Mouse (Mus musculus) hindbrain, embryonic 16.5 days (tissue): ENCODE results near the gene Spryd3. TPM values are rescaled to one million over a fixed set of nuclear protein-coding genes. Genes with fewer than 3 reads are reported as not detected.
"Not testable (repeated sequence)": the region's sequence is repeated elsewhere in the genome, so short reads cannot be mapped to it uniquely, and the experiment has no call there.

Experiments
- ATAC-seq: fragments of 200-750 bp; cut with Nextera tagmentation; 2 replicates; pipeline ENCODE4 v1.8.0; 2017; ENCODE audit warnings: moderate TSS enrichment, moderate library complexity
- H3K27ac ChIP-seq: fragments of 300-500 bp; sonication (generic); 2 replicates; pipeline ENCODE4 v1.5.1; 2014; ENCODE audit warnings: low read depth, mild to moderate bottlenecking, control low read depth, low read length, moderate library complexity
- H3K27me3 ChIP-seq: fragments of 300-500 bp; sonication (generic); replicated peaks from 2 replicates; pipeline ENCODE4 v1.6.1; 2014; ENCODE audit warnings: low read length; ENCODE audit not compliant: control insufficient read depth, insufficient read depth
- H3K36me3 ChIP-seq: fragments of 300-500 bp; sonication (generic); 2 replicates; pipeline ENCODE4 v1.6.1; 2014; ENCODE audit warnings: mild to moderate bottlenecking, low read length, moderate library complexity, mixed read lengths; ENCODE audit not compliant: control insufficient read depth, insufficient read depth
- H3K4me1 ChIP-seq: fragments of 300-500 bp; sonication (generic); 2 replicates; pipeline ENCODE4 v1.6.1; 2014; ENCODE audit warnings: low read depth, low read length; ENCODE audit not compliant: control insufficient read depth, insufficient read depth
- H3K4me2 ChIP-seq: fragments of 300-500 bp; sonication (generic); 2 replicates; pipeline ENCODE4 v1.6.1; 2014; ENCODE audit warnings: mild to moderate bottlenecking, low read length, control low read depth, moderate library complexity
- H3K4me3 ChIP-seq: fragments of 300-500 bp; sonication (generic); 2 replicates; pipeline ENCODE4 v1.5.1; 2014; ENCODE audit warnings: mild to moderate bottlenecking, low read length, control low read depth, moderate library complexity
- H3K9ac ChIP-seq: fragments of 300-500 bp; sonication (generic); 2 replicates; pipeline ENCODE4 v1.6.1; 2014; ENCODE audit warnings: low read depth, mild to moderate bottlenecking, control low read depth, low read length, moderate library complexity
- H3K9me3 ChIP-seq: fragments of 300-500 bp; sonication (generic); 2 replicates; pipeline ENCODE4 v1.6.1; 2014; ENCODE audit warnings: mild to moderate bottlenecking, low read length, moderate library complexity; ENCODE audit not compliant: control insufficient read depth
- WGBS: fragments of 180-500 bp; shearing (Covaris S2); extraction: QIAGEN DNeasy Blood & Tissue Kit; methylation state at CpG from one replicate; pipeline ENCODE4 v1.1.7; 2014; 5-methylcytosine and 5-hydroxymethylcytosine counted together
- polyA plus RNA-seq: library from polyadenylated mRNA; unstranded; fragments of >200 nt; fragmentation: Nextera tagmentation; extraction: Ambion mirVana; gene quantifications from 2 replicates; pipeline ENCODE4 v1.2.1, GENCODE M21; 2015

The Spryd3 gene
- polyA plus RNA-seq, 1 experiment from 2014 or later: 108 TPM

- Histone ChIP-seq H3K27ac (no peak overlapping the region), H3K27me3 (no peaks in the 10 kb centered on the region), H3K36me3 (peaks cover 21% of the 10 kb centered on the region), H3K9ac (no peak overlapping the region), H3K4me3 (no peak overlapping the region), H3K4me2 (no peak overlapping the region), H3K4me1 (no peaks in the 10 kb centered on the region), H3K9me3 (no peaks in the 10 kb centered on the region)
- WGBS: 83% methylated on average over 4 of the region's 4 CpGs
- ATAC-seq: no peak
These were observed 53.0 kb downstream of the Spryd3 start for GRCm38 (mm10) chr15:102083028-102083427.

DNA sequence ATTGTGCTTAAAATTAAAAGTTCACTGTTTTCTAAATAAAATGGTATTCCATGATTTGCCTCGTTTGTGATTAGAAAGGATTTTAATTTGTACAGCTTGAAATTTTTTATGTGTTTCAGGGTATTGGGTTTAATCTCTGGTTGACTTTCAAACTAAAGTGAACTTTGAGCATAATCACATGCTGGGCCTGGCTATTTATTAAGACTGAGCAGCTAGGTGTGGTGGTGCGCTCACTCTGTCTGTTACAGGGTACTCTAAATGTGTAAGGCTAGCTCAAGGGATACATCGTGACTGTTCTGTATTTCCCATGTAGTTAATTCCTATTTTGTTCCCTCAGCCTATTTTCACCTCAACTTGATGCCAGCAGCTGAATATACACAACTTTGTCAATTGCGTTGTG is 53.9 kb downstream of the Spryd3 start:
- no peak for ATAC-seq
- Histone ChIP-seq H3K27me3 (no peaks in the 10 kb centered on the region), H3K9ac (no peak overlapping the region), H3K9me3 (no peaks in the 10 kb centered on the region), H3K4me2 (no peak overlapping the region), H3K4me3 (no peak overlapping the region), H3K4me1 (no peaks in the 10 kb centered on the region), H3K27ac (no peak overlapping the region), H3K36me3 (peaks cover 18% of the 10 kb centered on the region)
- WGBS: 92% methylated on average over 4 of the region's 4 CpGs

GRCm38 (mm10) chr15:102080429-102080828 is 55.6 kb downstream of the Spryd3 start:
- no peaks in the 10 kb centered on the region for H3K27me3 ChIP-seq
- H3K27ac ChIP-seq: no peak overlapping the region
- no peak overlapping the region for H3K4me3 ChIP-seq
- H3K9ac ChIP-seq: no peak overlapping the region
- H3K9me3 ChIP-seq: no peaks in the 10 kb centered on the region
- H3K36me3 ChIP-seq: peaks cover 6% of the 10 kb centered on the region
- no peak overlapping the region for H3K4me2 ChIP-seq
- 65% methylated on average over 2 of the region's 2 CpGs for WGBS
- no peak for ATAC-seq
- H3K4me1 ChIP-seq: peaks cover 9% of the 10 kb centered on the region

GRCm38 (mm10) chr15:102079924-102080323 is 56.1 kb downstream of the Spryd3 start:
- WGBS: 79% methylated on average over 8 of the region's 8 CpGs
- peaks cover 14% of the 10 kb centered on the region for H3K4me1 ChIP-seq
- H3K4me2 ChIP-seq, H3K36me3 ChIP-seq, ATAC-seq, H3K27ac ChIP-seq, H3K27me3 ChIP-seq, H3K9me3 ChIP-seq, H3K9ac ChIP-seq, H3K4me3 ChIP-seq: not testable (repeated sequence)

GRCm38 (mm10) chr15:102079221-102079620 is 56.8 kb downstream of the Spryd3 start:
- Histone ChIP-seq H3K9ac (no peak overlapping the region), H3K4me3 (no peak overlapping the region), H3K4me2 (no peak overlapping the region), H3K36me3 (0 out of 2 replicates have a peak, but pooled peaks cover 4% of the 10 kb centered on the region), H3K27me3 (no peaks in the 10 kb centered on the region), H3K9me3 (no peaks in the 10 kb centered on the region), H3K4me1 (peaks cover 18% of the 10 kb centered on the region), H3K27ac (no peak overlapping the region)
- no peak for ATAC-seq
- 87% methylated on average over 4 of the region's 4 CpGs for WGBS

DNA sequence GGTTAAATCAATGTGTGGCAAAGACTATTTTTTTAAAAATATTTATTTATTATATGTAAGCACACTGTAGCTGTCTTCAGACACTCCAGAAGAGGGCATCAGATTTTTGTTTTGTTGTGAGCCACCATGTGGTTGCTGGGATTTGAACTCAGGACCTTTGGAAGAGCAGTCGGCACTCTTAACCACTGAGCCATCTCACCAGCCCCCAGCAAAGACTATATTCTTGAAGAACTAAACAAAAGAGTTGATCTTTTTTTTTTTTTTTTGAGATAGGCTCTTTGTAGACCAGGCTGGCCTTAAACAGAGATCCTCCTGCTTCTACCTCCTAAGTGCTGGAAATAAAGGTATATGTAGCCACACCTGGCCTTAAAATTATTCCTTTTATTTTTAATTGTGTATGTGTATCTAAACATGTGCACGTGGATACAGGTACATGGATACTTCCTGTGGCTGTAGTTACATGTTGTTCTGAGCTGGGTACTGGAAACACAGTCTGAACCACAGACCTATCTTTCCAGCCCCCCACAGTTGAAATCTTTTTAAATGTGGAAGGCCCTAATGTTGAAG is 58.8 kb downstream of the Spryd3 start:
- H3K27me3 ChIP-seq: no peaks in the 10 kb centered on the region
- no peak overlapping the region for H3K4me2 ChIP-seq
- H3K4me3 ChIP-seq: no peak overlapping the region
- H3K9ac ChIP-seq: no peak overlapping the region
- H3K27ac ChIP-seq: no peak overlapping the region
- peaks cover 20% of the 10 kb centered on the region for H3K4me1 ChIP-seq
- WGBS: 93% methylated on average over 2 of the region's 2 CpGs
- H3K9me3 ChIP-seq: no peaks in the 10 kb centered on the region
- no peaks in the 10 kb centered on the region for H3K36me3 ChIP-seq
- no peak for ATAC-seq

DNA sequence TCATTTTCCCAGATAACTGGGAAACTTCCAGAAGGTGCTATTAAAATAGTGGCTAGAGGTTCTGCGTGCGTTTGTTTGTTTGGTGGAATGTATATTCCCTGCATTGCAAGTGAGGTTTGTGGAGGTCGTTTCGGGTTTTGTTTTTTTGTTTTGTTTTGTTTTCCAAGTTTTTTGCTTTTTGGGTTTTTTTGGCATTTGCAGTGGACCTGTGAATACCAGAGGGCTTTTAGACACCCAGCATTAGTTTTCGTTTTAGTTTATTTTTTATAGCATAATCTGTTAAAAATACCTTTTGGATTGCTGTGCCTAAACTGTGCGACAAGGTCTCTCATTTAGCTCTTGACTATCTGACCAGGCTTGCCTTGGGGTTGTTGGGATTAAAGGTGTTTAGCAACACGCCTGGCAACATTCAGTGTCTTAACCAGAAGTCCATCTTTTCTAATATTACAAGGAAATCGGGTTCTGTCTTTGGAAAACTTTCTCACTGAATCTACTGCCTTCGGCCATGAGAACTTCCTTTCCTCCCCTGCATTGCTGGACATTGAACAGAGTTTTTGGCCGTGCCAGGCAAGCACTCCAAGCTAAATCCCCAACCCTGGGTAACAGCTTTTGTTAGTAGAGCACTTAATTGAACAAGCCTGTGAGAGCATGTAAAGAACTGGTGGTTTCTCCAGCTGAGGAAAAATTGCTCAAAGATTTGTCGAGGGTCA is 61.0 kb downstream of the Spryd3 start:
- Histone ChIP-seq H3K4me2 (peak overlapping the region; percentile 72), H3K27ac (peak overlapping the region; percentile 97; the same call in 1 of the 2 replicates), H3K36me3 (no peaks in the 10 kb centered on the region), H3K27me3 (no peaks in the 10 kb centered on the region), H3K4me3 (peak overlapping the region; percentile 82), H3K9ac (peak overlapping the region; percentile 96), H3K9me3 (no peaks in the 10 kb centered on the region), H3K4me1 (peaks cover 20% of the 10 kb centered on the region)
- ATAC-seq: no peak
- 15% methylated on average over 11 of the region's 11 CpGs for WGBS

DNA sequence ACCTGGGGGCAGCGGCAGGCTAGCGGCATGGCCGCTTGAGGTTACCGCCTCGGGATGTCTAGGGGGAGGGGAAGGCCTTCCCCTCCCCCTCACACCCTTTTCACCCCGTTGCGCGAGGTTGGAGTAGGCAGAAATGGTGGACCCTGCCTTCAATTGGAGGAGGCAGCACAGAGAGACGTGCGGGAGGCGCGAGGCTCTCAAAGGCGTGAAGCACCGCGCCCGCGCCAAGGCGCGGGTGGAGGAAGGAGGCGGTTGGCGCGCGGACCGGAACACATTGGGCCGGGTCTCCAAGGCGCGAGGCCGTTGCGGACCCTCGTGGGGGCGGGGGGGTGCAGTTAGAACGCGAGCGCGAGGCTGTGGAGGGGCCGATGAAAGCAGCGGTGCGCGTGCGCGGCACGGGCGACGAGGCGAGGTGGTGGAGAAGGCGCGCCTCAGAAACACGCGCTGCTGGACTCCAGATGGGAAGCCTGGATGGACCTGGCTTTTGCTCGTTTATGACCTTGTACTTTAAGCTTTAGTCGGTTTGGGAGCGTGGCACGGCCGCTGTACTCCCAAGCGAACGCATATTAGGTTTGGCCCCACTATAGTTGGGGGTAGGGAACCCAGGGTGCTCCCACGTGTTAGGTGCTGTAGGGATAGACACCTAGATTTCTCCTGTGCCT is 61.8 kb downstream of the Spryd3 start:
- Histone ChIP-seq H3K4me3 (peak overlapping the region; percentile 82), H3K36me3 (no peaks in the 10 kb centered on the region), H3K9me3 (no peaks in the 10 kb centered on the region), H3K9ac (peak overlapping the region; percentile 96), H3K27ac (peak overlapping the region; percentile 97), H3K27me3 (no peaks in the 10 kb centered on the region), H3K4me1 (peaks cover 20% of the 10 kb centered on the region), H3K4me2 (peak overlapping the region; percentile 72)
- peak; percentile 61 for ATAC-seq
- 0% methylated on average over 55 of the region's 57 CpGs for WGBS

DNA sequence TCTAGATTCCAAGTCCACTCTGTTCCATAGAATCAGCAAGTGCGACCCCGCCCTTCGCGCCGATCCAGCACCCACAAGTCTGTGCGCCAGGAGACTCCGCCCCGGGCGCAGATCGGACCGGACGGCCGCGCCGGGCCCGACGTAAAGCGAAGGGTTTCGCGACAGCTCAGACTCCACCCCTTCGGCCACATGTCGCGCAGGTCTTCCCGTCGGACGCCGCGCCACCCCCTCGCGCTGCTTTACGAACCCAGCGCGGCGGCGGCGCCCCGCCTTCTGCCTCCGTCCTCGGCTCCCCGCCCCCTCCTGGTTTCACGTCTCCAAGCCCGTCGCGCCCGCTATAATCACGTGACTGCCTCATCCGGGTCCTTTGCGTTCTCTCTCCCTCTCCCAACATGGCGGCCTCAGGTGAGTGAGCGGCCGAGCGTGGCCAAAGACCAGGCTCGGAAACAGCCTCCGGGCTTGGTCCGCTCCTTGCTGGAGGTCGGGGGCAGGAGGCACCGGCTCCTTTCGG is 62.4 kb downstream of the Spryd3 start, which contains the start of gene Eif4b:
Gene Eif4b, plus strand, starts transcription at position 215 of the 511 bp plus-strand sequence.
- ATAC-seq: peak; percentile 94
- 0% methylated on average over 52 of the region's 58 CpGs for WGBS
- Histone ChIP-seq H3K36me3 (no peaks in the 10 kb centered on the region), H3K27me3 (no peaks in the 10 kb centered on the region), H3K9me3 (no peaks in the 10 kb centered on the region), H3K4me3 (peak within 1 kb of the TSS; percentile 82), H3K4me1 (peaks cover 20% of the 10 kb centered on the region), H3K9ac (peak within 1 kb of the TSS; percentile 96), H3K27ac (peak within 1 kb of the TSS; percentile 97), H3K4me2 (peak within 1 kb of the TSS; percentile 72)
